Mouse (Mus musculus): Measurements from ENCODE around the gene Cd59b.

- TF ChIP-seq CTCF (IDR thresholded peaks at IDR 0.05; ENCODE audit: control insufficient read depth, insufficient read depth, insufficient read length): peak; percentile 66
- no peak for TF ChIP-seq MAX (IDR thresholded peaks at IDR 0.05)
- no peak for TF ChIP-seq MYOG (IDR thresholded peaks at IDR 0.05; ENCODE audit: control insufficient read depth, extremely low read depth, insufficient read length)
- TF ChIP-seq MYOD1 (IDR thresholded peaks at IDR 0.05; ENCODE audit: control insufficient read depth, insufficient read length, low read depth): no peak
- no peak for TF ChIP-seq CEBPB (IDR thresholded peaks at IDR 0.05; ENCODE audit: low read depth)
Measured at GRCm38 (mm10) chr2:104034832-104035472, 34.7 kb upstream of the Cd59b start.

Data from C2C12 (cell line).